21 mouse cellular contexts compared by ENCODE assay signal in genomic region chr8:106127054-106127453, GRCm38 (mm10). TPM values are rescaled to one million over a fixed set of nuclear protein-coding genes. Genes with fewer than 3 reads are reported as not detected.
DNase-seq lines count a peak whose midpoint lies in the region; ATAC-seq and TF ChIP-seq lines count a peak whose summit lies in the region.
"Had no signal": no experiment of that assay in that cellular context is flagged by ENCODE, and none has a peak within 500 bp of the region (broad histone marks: within the 10 kb centered on the region; RNA-seq: fewer than 3 reads in every experiment).

No protein-coding gene starts in this region.

- 0 out of 2 replicates have a peak, but pooled peaks have one; percentile 8 for TF ChIP-seq CTCF in E14TG2a.4 (conservative IDR thresholded peaks at IDR 0.05; ENCODE audit: low read length)

- H3K36me3 ChIP-seq in lung, embryonic 16.5 days (ENCODE audit: control insufficient read depth, insufficient read depth, low read length), result peaks cover 15% of the 10 kb centered on the region
- peaks cover 67% of the 10 kb centered on the region for H3K36me3 ChIP-seq in E14TG2a.4 (ENCODE audit: insufficient read depth, low read length)

- no peak overlapping the region for H3K4me2 ChIP-seq in lung, embryonic 16.5 days (ENCODE audit: low read depth, low read length)
- H3K4me2 ChIP-seq: heart, embryonic 15.5 days; limb, embryonic 12.5 days; stomach, embryonic 15.5 days had no signal

- H3K4me1 ChIP-seq in lung, embryonic 16.5 days (replicated peaks; ENCODE audit: control insufficient read depth, insufficient read depth, low read length), result no peaks in the 10 kb centered on the region
- peaks cover 17% of the 10 kb centered on the region for H3K4me1 ChIP-seq in E14TG2a.4 (replicated peaks; ENCODE audit: low read depth, low read length)
- H3K4me1 ChIP-seq: heart, embryonic 15.5 days; limb, embryonic 12.5 days; stomach, embryonic 15.5 days had no signal

- no peak overlapping the region for H3K9ac ChIP-seq in lung, embryonic 16.5 days (ENCODE audit: low read length)
- H3K9ac ChIP-seq: heart, embryonic 15.5 days; limb, embryonic 12.5 days; stomach, embryonic 15.5 days had no signal

- ATAC-seq in lung, embryonic 16.5 days (ENCODE audit: low read depth), result peak; percentile 52; the same call in 1 of the 2 replicates
- peak; percentile 26; the same call in 1 of the 2 replicates for ATAC-seq in megakaryocyte-erythroid progenitor cell, adult 5-6 weeks (replicated peaks; ENCODE audit: low FRiP score, low TSS enrichment, poor library complexity, severe bottlenecking)
- ATAC-seq in granulocyte monocyte progenitor cell, adult 5-6 weeks (replicated peaks; ENCODE audit: poor library complexity, severe bottlenecking), result no peak
- ATAC-seq: hindbrain, postnatal 0 days had no signal

- WGBS in lung, embryonic 16.5 days, result 58% methylated on average over 3 of the region's 3 CpGs

- DNase-seq in lung, adult 18-20 months, result no peak
- DNase-seq in NIH3T3 (ENCODE audit: low read depth), result peak; percentile 24
- no peak for DNase-seq in natural killer cell, adult 2 months (ENCODE audit: low spot score in 2 of 2)
- DNase-seq: cerebellum, adult 9-11 months; gastrocnemius, adult 2 months; heart, adult 18-20 months; kidney, adult 8-10 months; lung, postnatal 14 days; midbrain, embryonic 14.5 days; right cerebral cortex, adult 18-20 months; thymus, postnatal 25 days had no signal

- no peak overlapping the region for H3K27ac ChIP-seq in lung, embryonic 16.5 days (ENCODE audit: low read length)
- H3K27ac ChIP-seq: gastrocnemius, adult 2 months; heart, embryonic 15.5 days; hindbrain, postnatal 0 days; limb, embryonic 12.5 days; stomach, embryonic 15.5 days had no signal

- H3K9me3 ChIP-seq in lung, embryonic 16.5 days (ENCODE audit: control insufficient read depth, low read length), result no peaks in the 10 kb centered on the region
- no peaks in the 10 kb centered on the region for H3K9me3 ChIP-seq in E14TG2a.4 (ENCODE audit: low read length)
- H3K9me3 ChIP-seq: heart, embryonic 15.5 days; limb, embryonic 12.5 days; stomach, embryonic 15.5 days had no signal

- H3K27me3 ChIP-seq in lung, embryonic 16.5 days (ENCODE audit: control insufficient read depth, insufficient read depth, low read depth, low read length), result no peaks in the 10 kb centered on the region
- H3K27me3 ChIP-seq in E14TG2a.4 (ENCODE audit: insufficient read depth, low read length), result no peaks in the 10 kb centered on the region
- H3K27me3 ChIP-seq: CH12.LX; heart, embryonic 15.5 days; stomach, embryonic 15.5 days had no signal

- no peak overlapping the region for H3K4me3 ChIP-seq in lung, embryonic 16.5 days (ENCODE audit: low read length)
- no peak overlapping the region for H3K4me3 ChIP-seq in E14TG2a.4 (replicated peaks; ENCODE audit: low read length)
- H3K4me3 ChIP-seq: gastrocnemius, adult 2 months; heart, embryonic 15.5 days; limb, embryonic 12.5 days; stomach, embryonic 15.5 days had no signal

RNA-seq across cellular contexts. Expression of gene Esrp2, which starts 9.7 kb away (rescaled TPM):
- polyA plus RNA-seq in lung, embryonic 16.5 days (2015; fragmentation: Nextera tagmentation; extraction: Ambion mirVana), result 62.7 and 62.8 TPM in 2 replicates
- total RNA-seq in megakaryocyte-erythroid progenitor cell, adult 5-6 weeks (2014; fragmentation: Nextera tagmentation), result 0.68 and 1.4 TPM in 2 replicates
- not detected in 2 replicates for total RNA-seq in megakaryocyte-erythroid progenitor cell, adult 5-6 weeks (2017)
- not detected in 2 replicates for total RNA-seq in granulocyte monocyte progenitor cell, adult 5-6 weeks (2014; fragmentation: Nextera tagmentation)
- not detected in 2 replicates for total RNA-seq in granulocyte monocyte progenitor cell, adult 5-6 weeks (2017)
- total RNA-seq: gastrocnemius, adult 2 months; hematopoietic stem cell, adult 5-6 weeks had no signal

RNA-seq across cellular contexts. Expression of gene Pla2g15, which starts 23.1 kb away (rescaled TPM):
- polyA plus RNA-seq in lung, embryonic 16.5 days (2015; fragmentation: Nextera tagmentation; extraction: Ambion mirVana), result 12.8 and 12.9 TPM in 2 replicates
- total RNA-seq in megakaryocyte-erythroid progenitor cell, adult 5-6 weeks (2014; fragmentation: Nextera tagmentation), result 2.7 and 3.2 TPM in 2 replicates
- 0.84 and 3.2 TPM in 2 replicates for total RNA-seq in megakaryocyte-erythroid progenitor cell, adult 5-6 weeks (2017)
- 22.9 and 35.4 TPM in 2 replicates for total RNA-seq in granulocyte monocyte progenitor cell, adult 5-6 weeks (2014; fragmentation: Nextera tagmentation)
- total RNA-seq in granulocyte monocyte progenitor cell, adult 5-6 weeks (2017), result 12.9 and 17.9 TPM in 2 replicates

RNA-seq across cellular contexts. Expression of gene Slc7a6, which starts 41.6 kb away (rescaled TPM):
- polyA plus RNA-seq in lung, embryonic 16.5 days (2015; fragmentation: Nextera tagmentation; extraction: Ambion mirVana), result 41.3 and 41.7 TPM in 2 replicates
- total RNA-seq in megakaryocyte-erythroid progenitor cell, adult 5-6 weeks (2014; fragmentation: Nextera tagmentation), result 2.6 and 4.2 TPM in 2 replicates
- 5.1 and 6.7 TPM in 2 replicates for total RNA-seq in megakaryocyte-erythroid progenitor cell, adult 5-6 weeks (2017)
- 29.6 and 30.3 TPM in 2 replicates for total RNA-seq in granulocyte monocyte progenitor cell, adult 5-6 weeks (2014; fragmentation: Nextera tagmentation)
- 21.9 and 31.5 TPM in 2 replicates for total RNA-seq in granulocyte monocyte progenitor cell, adult 5-6 weeks (2017)
